Mouse (Mus musculus): ENCODE measurements around the gene Sh3rf3.
"Not testable (repeated sequence)": the region's sequence is repeated elsewhere in the genome, so short reads cannot be mapped to it uniquely, and the experiment has no call there.

The Sh3rf3 gene

DNA sequence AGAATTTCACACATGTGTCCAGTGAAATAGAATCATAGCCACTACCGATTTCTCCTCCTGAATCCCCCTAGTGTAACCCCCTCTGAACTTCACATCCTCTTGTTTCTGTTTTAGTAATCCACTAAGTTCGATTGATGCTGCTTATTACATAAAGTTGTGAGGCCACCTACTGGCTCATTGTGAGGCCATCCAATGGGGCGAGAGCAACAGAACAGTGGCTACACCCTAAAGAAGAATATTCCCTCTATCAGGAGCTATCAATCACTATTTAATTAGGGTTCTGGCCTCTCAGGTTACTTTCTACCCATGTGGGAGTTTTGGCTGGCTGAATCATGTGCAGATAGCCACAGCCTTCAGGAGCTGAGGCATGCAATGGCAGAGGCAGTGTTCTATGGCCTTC, 182.0 kb downstream of the Sh3rf3 start:
- peak; percentile 48 for DNase-seq

DNA sequence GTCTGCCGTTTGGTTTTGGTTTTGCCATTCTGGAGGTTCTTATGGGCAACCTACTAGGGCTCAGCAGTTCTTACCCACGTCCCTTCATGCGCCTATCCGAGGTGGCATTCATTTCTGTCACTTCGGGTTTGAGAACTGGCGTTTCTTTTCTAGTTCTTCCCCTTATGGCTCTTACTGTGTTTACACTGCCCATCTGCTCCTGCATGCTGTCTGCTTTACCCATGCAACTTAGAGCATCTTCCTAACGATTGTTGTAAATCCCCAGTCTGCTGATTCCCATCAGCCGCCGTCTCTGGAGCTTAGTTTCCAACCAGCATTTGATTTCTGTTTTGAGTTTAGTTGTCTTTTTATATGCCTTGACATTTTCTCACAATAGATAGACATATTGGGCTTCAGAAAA, 189.2 kb downstream of the Sh3rf3 start:
- DNase-seq, result no peak

GRCm38 (mm10) chr10:59011415-59011814, 198.3 kb downstream of the Sh3rf3 start:
- no peak for DNase-seq

DNA sequence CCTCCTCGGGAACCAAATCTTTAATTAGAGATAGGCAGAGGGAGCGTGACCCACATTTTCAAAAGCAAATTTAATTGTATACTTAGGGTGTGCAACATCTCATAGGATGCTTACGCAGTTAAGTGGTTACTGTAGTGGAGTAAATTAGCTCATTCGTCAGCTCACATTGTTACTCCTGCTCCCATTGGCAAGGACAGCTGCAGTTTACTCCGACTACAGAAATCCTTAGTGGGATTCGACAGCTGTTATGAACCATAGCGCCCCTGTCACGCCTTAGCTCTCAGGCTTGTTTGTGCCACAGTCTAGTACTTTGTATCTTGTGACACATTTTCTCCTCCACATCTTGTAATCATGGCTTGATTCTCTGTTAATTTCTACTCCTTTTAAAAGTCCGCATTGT, 200.5 kb downstream of the Sh3rf3 start:
- no peak for DNase-seq

DNA sequence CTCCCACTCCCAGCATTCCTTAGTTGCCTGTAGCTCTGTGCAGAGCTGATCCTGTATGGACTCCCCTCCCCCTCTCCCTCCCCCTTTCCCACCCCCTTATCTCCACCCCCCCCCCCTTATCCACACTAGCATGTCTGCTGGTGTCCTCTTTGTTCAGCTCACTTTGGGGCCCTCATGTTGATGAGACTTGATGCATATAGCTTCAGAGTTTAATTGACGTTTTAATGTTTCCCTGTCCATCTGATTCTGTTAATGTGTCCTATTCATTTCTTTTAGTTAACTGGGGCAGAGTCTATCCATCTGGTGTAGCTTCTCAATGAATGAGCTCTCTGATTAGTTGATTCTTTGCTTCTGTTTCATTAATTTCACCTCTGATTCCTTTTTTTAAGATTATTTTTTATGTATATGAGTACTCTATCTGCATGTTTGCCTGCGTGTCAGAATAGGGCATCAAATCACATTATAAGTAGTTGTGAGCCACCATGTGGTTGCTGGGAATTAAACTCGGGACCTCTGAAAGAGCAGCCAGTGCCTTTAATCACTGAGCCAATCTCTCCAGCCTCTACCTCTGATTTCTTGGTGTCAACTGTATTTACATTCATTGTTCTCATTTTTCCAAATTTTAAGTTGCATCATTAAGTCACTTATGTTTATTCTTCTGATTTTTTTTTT, 206.3 kb downstream of the Sh3rf3 start:
- DNase-seq, result no peak

GRCm38 (mm10) chr10:59050434-59050833, 237.3 kb downstream of the Sh3rf3 start:
- DNase-seq, result no peak

GRCm38 (mm10) chr10:59056294-59056693, 243.1 kb downstream of the Sh3rf3 start:
- DNase-seq, result no peak

- DNase-seq, result no peak
Observed at GRCm38 (mm10) chr10:59066804-59067203, 253.6 kb downstream of the Sh3rf3 start.

GRCm38 (mm10) chr10:59072827-59073226, 259.7 kb downstream of the Sh3rf3 start:
- DNase-seq, result no peak

DNA sequence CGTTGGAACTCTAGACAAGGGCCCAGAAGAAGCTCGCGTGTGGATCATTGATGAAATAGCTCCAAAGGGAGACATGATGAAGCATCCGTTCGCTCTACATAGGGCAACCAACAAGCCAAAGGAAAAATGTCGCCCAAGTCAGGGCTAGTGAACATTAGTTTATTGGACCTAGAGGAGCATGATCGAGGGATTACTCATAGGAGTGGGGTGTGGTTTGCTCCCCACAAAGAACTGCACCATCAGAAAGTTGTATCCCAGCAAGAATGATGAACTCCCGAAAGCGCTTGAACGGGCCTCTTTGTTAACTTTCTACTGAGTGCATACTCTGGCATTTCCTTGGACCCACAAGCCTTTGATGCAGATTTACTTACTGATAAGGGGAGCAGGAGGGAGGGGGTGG, 263.5 kb downstream of the Sh3rf3 start:
- DNase-seq, result no peak

DNA sequence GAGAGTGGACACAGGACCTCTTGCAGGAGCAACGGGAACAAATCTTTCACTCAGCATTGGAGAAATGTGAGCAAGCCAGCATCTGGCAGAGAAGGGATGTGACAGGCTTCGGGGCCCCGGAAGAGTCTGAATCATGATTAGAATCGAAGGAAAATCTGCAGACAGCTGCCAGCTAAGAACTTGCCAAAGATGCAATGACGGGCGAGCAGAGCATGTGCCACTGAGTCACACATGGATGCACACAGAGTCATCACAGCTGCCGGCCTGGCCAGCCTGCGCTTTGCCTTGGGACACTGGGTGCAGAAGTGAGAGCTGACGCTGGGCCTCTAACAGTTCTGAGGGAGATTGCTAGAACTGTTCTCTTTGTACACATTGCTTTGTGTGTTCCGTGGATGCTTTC, 264.8 kb downstream of the Sh3rf3 start:
- peak; percentile 29 for DNase-seq

DNA sequence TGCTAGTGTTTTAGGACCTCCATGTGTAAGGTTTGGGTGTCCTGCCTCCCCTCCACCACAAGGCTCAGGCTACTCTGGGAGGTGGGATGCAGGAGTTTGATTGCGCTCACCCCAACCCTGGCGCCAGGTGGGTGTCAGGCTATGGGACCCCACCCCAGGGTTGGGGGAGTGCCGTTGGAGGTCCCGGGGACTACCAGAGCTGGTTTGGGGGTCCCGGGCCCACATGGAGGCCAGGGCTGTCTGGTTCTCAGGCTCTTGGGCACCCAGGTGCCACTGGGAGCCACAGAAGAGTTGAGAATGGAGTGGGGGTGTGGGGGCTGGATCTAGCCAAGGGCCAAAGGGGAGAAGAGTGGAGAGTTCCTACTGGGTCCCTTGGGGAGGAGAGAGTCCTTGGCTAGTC, 272.4 kb downstream of the Sh3rf3 start:
- DNase-seq, result no peak

DNA sequence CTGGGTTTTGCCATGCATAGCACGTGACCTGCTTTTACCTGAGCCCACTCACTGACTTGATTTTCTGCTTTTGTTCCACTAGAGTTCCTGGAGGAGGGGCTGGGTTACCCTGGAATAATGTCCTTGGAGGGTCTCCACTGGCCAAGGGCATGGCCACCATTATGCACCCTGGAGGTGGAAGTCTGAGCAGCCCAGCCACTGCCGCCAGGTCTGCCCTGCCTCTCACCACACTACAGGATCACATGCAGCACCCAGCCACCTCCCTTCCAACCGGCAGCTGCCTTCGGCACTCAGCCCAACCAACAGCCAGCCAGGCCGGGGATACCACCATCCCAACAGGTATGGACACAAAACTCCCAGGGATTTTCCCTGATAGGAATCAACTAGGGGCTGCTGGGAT, 273.4 kb downstream of the Sh3rf3 start:
- no peak for DNase-seq

- no peak for DNase-seq
Observed at GRCm38 (mm10) chr10:59089861-59090621, 276.9 kb downstream of the Sh3rf3 start.

DNA sequence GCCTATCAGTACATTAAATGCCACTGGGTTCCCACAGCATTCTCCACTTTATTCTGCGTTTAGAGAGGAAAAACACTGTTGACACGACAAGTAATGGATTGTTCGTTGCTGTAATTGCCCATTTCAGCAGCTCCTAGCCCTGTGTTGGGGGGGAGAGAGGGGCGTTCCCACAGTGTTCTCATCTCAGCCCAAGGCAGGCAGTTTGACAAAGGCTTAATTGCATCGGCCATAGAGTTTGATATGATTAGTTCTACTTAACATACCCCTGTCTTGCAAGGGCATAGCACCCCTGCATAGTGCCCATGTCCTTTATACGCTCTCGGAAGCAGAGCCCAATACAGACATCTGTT, 277.4 kb downstream of the Sh3rf3 start:
- DNase-seq, result no peak

- DNase-seq, result no peak
Observed at GRCm38 (mm10) chr10:59091556-59091955, 278.4 kb downstream of the Sh3rf3 start.

DNA sequence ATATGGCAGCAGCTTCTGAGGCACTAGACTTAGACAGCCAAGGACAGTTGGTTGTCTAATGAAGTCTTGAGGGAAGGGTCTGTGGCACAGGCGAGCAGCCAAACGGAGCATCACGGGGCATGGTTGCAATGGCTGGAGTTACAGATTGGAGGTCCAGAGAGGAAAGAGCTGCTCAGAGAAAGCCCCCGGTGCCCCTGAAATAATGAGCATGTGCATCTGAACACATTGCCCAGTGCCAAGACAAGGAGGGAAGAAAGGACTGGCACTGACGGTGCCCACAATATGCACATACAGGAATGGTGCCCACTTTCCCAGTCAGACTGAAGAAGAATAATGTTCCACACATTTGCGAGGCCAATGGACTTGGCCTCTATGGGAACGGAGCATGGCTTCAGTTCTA, 278.8 kb downstream of the Sh3rf3 start:
- DNase-seq, result no peak

- not testable (repeated sequence) for DNase-seq
Observed at GRCm38 (mm10) chr10:59103076-59103475, 289.9 kb downstream of the Sh3rf3 start.

- DNase-seq, result no peak
Observed at GRCm38 (mm10) chr10:59104683-59105082, 291.5 kb downstream of the Sh3rf3 start.

- DNase-seq, result no peak
Observed at GRCm38 (mm10) chr10:59105885-59106284, 292.7 kb downstream of the Sh3rf3 start.

- no peak for DNase-seq
Observed at GRCm38 (mm10) chr10:59106644-59107043, 293.5 kb downstream of the Sh3rf3 start.

- peak; percentile 89 for DNase-seq
Observed at GRCm38 (mm10) chr10:59109015-59109414, 295.9 kb downstream of the Sh3rf3 start.

DNA sequence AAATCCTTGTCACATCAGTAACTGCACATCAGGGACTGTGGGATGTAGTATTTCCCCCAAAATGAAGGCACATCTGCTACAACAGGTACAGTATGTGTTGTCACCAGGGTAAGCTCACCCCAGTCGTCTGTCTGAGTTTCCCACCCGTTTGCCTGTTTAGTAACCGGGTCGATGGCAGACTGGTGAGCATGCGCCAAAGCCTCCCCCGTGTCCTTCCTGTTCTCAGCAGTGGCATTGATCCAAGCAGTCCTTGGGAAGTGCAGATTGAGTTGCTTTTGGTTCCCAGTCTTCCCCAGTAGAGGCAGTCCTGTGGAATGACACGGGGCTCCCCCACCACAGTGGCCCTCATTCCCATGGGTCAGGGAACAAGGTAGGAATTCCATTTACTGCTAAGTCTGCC, 297.2 kb downstream of the Sh3rf3 start:
- DNase-seq, result no peak

- DNase-seq, result peak; percentile 17
Observed at GRCm38 (mm10) chr10:59112755-59113154, 299.6 kb downstream of the Sh3rf3 start.

DNA sequence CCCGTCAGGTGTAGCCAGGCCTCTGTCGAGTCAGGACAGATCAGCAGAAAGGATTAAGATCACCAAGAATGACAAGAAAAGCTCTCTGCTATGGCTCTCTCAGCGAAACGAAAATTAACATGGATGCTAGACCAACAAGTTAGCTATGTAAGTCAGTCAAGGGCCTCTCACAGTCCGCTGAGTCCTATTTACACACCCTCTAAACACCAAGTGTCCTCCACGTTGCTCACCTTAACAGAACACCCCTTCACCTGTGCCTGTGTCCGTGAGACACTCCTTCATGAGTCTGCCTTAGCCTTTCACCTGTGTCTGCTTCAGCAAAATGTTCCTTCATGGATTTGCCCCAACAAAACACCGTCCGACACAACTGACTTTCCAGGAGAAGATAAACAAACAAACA, 300.2 kb downstream of the Sh3rf3 start:
- DNase-seq, result peak; percentile 39

Measured in lung, postnatal 36 days (tissue).